Mouse (Mus musculus) mouse trophoblast stem cell (cell line): ENCODE data around the gene Cdc42ep4.

Experiments used
- in situ Hi-C, 2 experiments: fragments of 300-500 bp; cut with MseI, MboI; formaldehyde crosslinking; loops; 2 replicates in 1 of 2; 3 replicates in 1 of 2; pipeline ENCODE4 v1.15.1; 2025

The Cdc42ep4 gene

DNA sequence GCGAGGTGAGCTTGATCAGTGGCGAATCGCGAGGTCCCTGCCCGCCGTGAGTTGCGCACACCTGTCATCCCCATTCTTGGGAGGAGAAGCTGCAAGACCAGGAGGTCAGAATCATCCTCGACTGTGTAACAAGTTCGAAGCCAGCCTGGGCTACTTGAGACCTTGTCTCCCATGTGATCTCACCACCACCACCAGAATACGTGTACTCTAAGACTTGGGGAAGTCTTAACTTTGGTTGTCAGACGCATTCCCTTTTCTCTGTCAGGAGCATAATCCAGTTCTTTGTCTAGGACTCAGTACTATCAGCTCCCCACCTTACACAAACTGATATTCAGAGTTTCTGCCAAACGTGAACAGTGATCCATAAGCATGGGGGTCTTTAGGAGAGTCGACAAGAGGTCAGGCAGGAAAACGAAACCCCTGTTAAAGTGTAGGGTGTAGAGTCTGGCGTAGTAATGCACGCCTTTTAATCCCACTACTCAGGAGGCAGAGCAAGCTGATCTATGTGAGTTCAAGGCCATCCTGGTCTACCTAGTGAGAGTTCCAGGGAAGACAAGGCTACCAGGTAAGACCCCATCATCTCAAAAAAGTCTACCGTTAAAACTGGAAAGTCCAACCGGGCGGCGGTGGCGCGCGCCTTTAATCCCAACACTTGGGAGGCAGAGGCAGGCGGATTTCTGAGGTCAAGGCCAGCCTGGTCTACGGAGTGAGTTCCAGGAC lies 66.8 kb downstream of the Cdc42ep4 start:
- in situ Hi-C loops = no loop called here

DNA sequence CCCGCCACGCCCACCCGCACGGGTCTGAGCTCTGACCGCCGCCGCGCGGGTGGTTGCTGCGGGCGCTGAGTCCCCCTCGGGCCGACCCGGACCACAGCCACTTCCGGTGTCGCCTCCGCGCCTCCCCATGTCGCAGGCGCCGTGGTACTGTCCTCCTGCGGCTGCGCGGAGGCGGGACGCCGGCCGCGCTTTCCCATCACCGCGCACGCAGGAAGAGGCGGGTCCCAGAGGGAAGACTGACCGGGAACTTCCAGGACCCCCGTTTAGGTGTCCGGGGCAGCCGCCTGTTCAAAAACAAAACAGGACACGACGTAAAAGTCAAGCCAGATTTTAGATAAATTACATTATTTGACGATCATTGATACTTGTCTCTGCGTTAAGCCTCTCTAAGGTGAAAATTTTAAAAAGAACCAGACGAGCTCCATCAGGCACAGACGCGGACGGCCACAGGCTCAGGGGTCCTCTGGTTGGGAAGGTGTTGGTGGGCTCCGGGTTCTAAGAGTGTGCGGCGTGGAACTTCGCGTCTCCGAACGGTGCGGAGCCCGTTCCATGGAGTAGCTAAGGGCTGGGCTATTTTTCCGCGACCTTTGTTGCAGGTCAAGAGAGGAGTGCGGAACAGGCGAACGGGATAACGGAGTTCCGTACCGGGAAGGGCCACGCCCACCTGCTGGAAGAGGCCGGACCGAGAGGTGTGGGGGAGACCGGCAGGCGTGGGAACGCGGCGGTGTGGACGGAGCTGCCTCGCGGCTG lies 67.5 kb downstream of the Cdc42ep4 start, which contains the start of the genes Fam104a and D11Wsu47e:
Gene Fam104a (minus strand): TSS at position 199 of the 750 bp plus-strand sequence.
Gene D11Wsu47e (plus strand): TSS at position 456 of the 750 bp plus-strand sequence.
- in situ Hi-C loops = no loop called here

DNA sequence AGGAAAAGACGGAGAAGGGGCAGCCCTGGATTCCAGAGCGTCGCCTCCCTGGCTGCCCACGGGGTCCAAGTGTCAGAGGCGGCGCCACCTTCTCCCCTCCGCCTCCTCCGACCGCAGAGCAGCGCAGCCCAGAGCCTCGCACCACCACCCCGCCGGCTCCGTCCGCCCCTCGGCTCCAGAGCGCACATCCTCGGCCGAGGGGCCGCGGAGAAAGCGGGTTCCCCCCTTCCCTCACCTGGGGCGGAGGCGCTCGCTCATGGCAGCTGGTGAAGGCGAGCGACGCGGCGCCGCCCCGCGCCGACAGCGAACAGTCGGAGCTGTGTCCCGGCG lies 68.1 kb downstream of the Cdc42ep4 start:
- in situ Hi-C loops = no loop called here

DNA sequence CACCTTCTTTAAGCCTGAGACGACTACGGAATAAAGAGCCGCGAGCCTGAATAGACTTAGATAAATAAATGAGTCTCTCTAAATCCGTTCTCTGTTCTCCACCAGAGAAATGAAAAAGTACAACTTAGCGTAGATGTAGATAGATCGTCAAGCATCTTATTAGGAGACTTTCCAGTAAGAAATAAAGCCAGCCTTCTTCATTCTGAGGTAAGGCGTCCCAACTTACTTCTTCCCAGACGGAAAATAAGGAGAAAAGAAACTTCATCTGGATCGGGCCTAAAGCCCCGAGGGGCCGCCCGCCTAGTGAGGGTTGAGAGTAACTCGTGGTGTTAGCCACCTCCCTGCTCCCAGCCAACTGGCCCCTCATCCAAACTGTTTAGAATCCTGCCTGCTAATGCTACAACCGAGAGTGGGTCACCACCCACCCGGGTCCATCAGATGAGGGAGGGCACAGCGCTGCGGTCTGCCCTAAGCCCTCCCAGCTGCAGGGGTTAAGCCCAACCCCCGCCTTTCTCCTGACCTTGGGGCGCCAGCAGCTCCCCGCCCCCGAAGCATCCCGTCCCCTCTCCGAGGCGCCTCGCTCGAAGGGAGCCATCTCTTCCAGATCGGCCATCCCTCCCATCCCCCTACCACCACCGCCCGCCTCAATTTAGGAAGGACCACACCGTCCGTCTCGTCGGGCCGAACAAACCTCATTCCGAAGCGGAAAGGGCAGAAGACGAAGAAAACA lies 68.6 kb downstream of the Cdc42ep4 start:
- in situ Hi-C loops = no loop called here

DNA sequence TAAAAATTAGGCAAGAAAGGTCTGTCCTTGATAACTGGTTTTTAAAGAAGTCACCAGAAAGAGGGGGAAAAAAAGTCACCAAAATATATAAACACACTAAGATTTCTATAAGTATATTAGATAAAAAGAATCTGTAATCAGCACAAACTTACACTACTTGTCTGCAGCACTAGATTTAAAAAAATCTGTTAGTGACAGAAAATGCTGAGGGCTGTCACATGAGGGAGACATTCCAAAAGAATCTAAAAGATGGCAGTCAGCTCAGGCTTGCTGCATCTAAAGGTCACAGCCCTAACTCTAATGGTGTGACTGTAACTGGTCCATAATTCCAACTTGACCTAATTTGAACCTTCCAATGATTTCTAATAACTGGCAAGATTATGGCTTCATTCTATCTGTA lies 69.7 kb downstream of the Cdc42ep4 start:
- in situ Hi-C loops = no loop called here

DNA sequence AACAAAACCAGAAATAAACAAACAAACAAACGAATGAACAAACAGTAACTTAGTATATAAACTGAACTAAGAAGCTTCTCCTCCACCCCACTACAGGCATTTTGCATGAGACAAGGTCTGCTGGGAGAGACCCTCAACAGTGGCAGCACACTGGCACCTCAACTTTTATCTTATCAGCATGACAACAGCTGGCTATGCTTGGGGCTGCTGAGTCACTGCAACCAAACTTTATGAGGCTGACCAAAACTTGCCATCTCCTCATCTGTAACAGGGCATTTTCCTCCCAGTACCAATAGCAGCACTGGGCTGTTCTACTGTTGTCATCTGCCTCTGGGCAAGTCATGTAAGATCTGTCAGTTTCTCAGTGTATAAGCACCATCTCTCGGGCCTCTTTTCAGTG lies 70.7 kb downstream of the Cdc42ep4 start:
- in situ Hi-C loops = no loop called here

DNA sequence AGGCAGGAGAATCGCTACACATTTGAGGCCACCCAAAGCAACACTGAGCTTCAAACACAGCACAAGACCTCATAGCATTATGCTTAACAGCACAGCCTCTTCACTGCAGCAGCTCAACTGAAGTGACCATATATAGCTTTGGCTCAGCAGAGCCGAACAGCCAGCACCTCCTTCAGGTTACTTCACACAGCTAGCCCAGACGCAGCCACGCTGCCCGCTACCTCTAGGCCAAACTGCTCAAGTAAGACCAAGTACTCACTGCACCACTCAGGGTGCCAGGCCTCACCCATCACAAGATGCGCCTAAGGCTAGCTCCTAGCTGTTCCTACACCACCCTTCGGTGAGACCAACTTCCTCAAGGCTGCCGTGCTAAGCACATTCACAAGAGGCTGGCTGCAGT lies 73.3 kb downstream of the Cdc42ep4 start:
- in situ Hi-C loops = no loop called here

DNA sequence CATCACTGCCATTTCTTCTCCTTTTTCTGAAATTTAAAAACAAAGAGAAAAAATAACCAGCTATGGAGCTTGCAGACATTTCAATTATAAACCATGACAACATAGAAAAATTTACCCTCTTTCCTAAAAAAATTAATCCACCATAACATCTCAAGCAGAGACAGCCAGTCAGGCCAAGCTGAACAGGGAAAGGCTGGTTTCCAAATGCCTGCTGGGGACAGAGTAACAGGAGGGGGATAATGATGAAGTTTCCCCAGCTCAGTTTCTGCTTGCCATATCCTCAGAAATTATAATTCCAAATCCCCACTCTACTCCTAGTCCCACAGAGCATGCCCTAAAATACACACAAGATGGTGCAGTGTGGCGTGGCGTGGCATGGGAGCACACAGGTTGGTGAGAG lies 74.3 kb downstream of the Cdc42ep4 start:
- in situ Hi-C loops = no loop called here
